Mouse (Mus musculus): ENCODE measurements around the gene Nme9.
A peak's percentile ranks its signal among the peaks of the same experiment; 100 is the strongest.

Nme9 gene

DNA sequence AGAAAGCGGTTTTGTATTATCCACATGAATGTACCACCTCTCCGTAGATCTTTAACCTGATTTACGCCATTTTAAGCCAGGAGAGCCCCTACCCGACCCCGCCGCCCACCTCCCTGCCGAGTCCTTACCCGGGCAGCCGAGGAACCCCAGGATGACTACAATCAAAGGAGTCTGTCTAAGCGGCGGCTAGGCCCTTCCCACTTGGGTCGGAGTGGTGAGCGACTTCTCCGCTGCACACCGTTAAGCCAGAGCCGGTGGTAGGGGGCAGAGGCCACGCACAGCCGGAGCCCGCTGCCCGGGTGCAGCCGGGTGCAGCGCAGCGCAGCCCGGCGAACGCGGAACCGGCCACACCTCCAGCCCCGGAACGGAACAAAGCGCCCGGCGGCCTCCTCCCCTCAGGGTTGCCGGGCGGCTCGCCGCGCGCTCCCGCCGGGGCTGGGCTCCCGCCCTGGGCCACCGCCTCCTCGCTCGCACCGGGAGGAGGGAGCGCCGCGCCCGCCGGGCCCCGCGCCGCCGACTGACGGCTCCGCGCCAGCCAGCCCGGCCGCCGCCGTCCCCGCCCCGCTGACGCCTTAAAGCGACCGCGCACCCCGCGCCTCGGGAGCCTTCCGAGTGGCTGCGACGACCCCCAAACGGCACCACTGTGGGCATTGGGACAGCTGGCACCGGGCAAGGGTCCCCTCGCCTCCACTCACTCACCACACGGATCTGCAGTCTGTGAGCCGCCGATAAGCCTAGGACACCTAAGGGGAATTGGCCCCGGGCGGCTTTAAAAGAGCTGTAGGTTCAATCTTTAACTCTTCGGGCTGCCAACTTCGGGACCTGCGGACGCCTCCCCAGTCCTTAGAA, 14.9 kb upstream of the Nme9 start:
- peak; percentile 80 to 82 for DNase-seq (ENCODE audit: low spot score in 2 of 2)

DNA sequence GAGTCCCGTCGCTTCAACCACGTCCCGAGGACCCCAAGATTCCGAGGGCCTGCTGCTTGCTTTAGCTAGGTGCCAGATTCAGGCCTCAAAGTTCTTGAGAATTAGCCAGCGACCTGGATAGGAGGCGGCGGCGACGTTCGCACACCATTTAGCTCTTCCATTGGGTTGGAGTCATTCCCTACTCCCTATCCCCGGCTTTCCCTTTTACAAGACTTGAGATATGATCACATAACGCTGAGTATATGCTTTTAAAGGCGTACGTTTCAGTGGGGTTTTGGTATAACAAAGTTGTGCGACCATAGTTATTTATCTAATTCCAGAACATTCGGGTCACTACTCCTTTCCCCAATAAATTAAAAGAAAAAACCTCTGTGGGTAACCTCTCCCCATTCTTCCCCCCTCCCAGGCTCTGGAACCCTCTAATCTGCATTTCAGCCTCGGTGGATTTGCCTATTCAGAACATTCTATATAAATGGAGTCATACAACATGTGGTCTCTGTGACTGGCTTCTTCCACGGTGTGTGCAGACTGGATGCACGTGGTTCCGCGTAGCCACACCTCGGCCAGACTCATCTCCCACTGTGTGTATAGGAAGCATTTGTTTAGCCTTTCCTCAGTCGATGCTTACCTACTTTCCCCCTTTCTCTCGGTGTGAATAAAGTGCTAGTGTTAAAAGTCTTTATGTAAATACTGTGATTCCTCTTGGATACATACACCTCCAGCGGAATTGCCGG, 14.1 kb upstream of the Nme9 start, which contains the start of gene Mras:
Gene Mras (minus strand): TSS at position 351 of the 734 bp plus-strand sequence.
- peak in 1 of 2 experiments; percentile 14 for DNase-seq (ENCODE audit: low spot score in 2 of 2)

DNA sequence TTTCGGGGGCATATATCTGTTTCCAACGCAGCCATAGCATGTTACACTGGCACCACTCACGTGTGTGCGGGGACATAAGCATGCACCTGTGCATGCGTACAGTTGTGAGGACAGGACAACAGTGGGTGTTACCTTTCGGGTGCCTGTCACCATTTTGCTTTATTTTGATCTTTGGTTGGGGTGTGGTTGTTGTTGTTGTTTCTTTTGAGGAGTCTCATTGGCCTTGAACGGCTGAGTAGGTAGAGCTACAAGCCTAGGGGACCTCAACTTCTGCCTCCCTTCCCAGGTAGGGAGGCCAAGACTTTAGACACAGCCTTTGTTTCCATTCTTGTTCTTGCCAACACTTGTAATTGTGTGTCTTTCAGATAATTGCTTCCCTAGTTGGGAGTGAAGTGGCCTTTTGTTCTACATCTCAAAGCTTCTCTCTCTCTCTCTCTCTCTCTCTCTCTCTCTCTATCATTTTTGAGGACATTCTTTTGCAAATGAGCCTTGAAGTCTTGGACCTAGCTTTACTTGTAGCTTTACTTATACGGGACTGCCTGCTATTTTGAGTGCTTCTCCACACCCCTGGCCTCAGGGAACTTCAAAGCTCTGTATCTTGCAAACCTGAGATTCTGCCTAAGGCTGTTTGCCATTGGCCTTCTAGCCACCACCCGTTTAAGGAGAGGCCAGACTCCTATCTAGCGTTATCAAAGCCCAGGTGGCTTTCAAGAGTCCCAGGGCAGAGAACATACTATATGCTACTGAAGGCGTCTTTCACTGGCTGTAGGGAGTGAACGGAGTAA, 13.3 kb upstream of the Nme9 start:
- DNase-seq (ENCODE audit: low spot score in 2 of 2) = no peak

DNA sequence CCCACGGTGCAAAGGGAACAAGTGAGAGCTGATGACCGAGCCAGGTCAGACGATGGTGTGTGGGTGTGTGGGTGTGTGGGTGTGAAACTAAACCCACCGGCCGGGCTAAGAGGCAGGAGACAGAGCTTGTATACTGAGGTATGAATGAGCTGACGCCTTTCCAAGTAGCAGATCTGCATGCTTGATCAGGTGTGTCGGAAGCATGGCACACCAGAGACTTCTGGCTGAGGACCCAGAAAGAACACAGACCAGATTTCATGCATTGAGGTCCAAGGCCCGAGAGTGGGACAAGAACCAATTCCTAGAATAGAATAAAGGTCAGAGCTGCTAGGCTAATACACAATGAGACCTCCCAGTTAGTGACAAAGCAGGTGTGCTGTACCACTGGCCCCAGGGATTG, 12.2 kb upstream of the Nme9 start:
- no peak for DNase-seq (ENCODE audit: low spot score in 2 of 2)

DNA sequence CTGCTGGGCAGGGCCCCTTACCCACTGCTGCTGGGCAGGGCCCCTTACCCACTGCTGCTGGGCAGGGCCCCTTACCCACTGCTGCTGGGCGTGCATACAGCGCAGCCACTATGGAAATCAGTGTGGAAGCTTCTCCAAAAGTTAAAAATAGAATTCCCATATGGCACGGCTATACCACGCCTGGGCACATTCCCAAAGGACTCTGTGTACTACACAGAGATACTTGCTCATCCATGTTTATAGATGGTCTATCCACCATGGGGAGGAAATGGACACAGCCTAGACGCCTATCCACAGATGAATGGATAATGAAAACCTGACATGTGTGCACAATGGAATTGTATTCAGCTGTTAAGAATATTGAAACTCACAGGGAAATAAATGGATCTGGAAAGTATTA, 10.3 kb upstream of the Nme9 start:
- no peak for DNase-seq (ENCODE audit: low spot score in 2 of 2)

DNA sequence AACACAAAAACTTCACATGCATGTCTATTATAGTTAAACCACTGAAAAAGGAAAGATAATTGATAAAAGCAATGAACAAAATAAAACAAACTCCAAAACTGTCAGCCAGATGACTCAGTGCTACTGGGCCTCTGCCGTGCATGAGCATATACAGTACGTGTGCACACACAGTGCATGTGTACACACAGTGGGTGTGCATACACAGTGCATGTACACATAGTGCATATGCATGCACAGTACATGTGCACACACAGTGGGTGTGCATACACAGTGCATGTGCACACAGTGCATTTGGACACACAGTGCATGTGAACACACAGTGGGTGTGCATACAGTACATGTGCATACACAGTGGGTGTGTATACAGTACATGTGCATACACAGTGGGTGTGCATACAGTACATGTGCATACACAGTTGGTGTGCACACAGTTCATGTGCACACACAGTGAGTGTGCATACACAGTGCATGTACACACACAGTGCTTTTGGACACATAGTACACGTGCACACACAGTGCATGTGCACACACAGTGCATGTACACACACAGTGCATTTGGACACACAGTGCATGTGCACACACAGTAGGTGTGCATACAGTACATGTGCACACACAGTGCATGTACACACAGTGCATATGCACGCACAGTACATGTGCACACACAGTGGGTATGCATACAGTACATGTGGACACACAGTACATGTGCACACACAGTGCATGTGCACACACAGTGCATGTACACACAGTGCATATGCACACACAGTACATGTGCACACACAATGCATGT, 9.4 kb upstream of the Nme9 start:
- no peak for DNase-seq (ENCODE audit: low spot score in 2 of 2)

DNA sequence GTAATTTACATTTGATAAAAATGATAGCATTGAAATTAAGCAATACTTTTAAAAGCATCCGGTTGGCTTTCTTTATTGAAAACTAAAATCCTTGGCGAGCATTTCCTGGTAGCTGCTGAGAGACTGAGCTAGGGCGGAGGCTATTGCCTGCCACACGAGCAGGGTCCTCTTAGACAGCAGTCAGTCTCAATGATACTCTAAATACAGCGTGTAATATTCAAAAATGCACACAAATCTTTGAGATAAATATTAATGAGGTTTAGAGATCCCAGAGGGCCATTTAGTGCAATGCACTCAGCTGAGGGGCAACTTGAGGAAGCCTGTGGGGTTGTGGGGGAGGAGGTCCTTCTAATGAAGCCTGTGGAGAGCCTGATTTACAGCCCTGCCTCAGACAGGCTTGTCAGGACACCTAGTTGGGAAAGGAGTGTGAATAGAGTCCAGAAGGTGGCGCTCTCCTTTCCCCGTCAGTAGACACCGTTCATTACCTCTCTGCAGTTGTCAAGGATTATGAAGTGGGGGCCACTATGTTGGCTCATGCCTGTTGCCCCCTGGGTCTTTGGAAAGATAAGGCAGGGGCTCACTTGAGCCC, 6.6 kb upstream of the Nme9 start:
- no peak for DNase-seq (ENCODE audit: low spot score in 2 of 2)

DNA sequence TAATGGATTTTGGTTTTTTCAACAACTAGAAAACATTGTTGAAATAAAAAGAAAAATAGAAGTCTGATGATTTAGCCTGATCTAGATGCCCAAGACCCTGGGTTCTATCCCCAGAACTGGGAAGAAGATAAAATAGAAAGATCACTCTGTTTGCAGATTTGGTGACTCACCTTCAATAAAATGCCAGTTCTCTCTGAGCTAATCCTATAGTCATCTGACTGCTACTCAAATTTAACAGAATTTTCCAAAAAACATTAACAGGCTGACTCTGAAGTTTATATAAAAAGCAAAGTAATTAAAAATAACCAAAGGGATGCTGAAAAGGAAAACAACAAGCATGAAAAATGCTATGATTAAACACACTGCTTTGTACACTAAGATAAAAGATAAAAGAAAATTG, 5.0 kb upstream of the Nme9 start:
- no peak for DNase-seq (ENCODE audit: low spot score in 2 of 2)

DNA sequence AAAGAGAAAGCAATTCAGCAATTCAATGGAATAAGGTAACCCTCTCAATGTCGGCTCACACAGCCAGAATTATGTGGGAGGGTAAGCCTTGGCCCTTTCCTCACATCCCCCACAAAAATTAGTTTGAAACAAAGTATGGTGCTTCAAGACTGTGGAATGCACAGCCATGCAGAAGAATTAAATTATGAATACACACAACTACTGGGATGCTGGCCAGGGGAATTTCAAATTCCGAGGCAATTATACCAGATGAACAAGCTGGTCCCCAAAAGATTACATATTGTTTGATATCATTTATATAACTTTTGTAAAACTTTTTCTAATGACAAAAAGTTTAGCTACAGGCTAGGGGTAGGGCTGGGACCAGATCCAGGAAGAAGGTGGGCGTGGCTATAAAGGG, 4.0 kb upstream of the Nme9 start:
- no peak for DNase-seq (ENCODE audit: low spot score in 2 of 2)

DNA sequence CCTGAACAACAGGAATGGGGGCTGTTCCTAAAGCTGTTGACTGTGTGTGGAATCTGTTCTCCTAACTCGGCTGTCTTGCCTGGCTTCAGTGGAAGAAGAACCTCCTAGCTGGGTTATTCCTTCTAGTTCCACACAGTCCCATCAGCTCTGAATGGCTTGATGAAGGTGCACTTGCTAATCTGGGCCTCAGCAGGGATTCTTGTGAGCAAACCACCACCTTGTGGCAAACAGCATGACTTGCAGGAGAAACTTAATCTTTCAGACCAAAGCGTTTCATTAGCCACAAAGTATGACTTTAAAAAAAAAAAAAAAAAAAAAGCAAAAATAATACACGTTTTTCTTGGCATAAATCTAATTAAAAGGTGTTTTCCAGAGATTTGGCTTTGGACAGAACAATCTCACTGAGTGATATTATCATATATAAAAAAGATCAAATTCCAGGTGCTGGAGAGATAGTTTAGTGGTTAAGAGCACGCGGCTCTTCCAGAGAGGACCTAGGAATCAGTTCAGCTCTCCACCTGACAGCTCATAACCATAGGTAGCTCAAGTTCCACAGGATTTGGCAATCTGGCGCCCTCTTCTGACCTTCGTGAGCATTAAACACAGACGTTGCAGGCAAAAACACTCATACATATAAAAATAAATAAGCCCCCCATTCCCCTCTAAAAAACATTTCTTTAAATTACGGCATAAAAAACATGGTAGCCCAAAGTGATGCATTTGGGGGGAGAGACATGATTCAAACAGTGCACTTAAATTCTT, 1.2 kb upstream of the Nme9 start:
- peak in 1 of 2 experiments; percentile 8 for DNase-seq (ENCODE audit: low spot score in 2 of 2)

DNA sequence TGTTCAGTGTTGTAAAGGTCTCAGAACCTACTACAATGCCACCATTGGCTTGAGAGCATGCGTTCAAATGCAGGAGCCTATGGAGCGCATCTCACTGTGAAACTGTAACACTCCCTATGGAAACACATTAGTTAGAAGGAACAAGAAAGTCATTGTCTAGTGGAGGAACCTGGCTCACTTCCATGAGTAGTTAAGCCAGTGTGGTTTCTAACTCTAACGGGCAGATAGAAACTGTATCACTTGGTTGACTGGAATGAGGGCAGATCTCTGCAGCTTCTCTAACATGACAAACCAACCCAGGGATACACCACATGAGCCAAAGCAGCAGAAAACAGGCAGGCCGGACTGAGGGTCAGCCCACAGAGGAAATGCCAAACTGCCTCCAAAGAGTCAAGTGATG, 2.9 kb downstream of the Nme9 start:
- no peak for DNase-seq (ENCODE audit: low spot score in 2 of 2)

DNA sequence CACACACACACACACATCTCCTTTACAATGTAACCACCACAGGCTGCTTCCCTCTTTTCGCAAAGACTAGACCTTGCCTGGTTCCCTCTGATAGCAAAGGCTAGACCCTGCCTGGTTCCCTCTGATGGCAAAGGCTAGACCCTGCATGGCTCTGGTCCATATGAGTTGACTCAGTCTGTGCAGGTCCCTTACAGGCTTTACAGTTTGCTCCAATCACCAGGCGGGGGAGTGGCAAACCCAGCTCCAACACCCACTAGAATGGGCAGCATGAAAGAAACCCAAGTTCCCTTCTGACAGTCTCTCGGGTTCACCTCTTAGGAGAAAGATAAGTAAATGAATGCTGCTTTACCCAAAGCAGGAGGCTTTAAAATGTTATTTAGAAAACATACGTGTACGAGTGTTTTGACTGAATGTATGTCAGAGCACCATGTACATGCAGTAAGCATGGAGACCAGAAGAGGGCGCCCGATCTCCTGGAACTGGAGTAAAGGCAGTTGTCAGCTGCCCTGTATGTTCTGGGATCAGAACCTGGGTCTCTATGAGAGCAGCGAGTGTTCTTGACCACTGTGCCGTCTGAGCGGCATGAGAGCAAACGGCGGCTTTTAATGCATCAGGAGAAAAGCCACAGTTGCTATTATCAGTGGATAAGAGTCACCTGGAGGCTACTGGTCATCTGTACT, 7.4 kb downstream of the Nme9 start:
- DNase-seq (ENCODE audit: low spot score in 2 of 2) = no peak

DNA sequence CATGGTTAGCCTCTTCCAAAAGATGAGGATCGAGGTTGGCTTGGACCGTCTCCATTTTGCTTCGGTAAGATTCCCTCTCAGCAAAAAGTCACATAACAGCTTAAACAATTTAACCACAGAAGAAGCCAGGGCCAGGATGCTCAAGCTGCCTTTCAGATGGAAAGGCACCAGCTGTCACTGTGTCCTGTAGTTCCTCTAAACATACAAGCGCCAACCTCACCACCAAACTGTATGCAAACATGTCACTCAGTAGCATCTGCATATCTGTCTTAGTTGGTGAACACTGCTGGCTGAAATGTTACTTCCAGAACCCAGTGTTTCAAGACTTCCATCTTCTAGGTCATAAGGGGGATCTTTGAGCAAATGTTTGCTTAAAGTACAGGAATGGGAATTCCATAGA, 8.5 kb downstream of the Nme9 start:
- DNase-seq (ENCODE audit: low spot score in 2 of 2) = no peak

DNA sequence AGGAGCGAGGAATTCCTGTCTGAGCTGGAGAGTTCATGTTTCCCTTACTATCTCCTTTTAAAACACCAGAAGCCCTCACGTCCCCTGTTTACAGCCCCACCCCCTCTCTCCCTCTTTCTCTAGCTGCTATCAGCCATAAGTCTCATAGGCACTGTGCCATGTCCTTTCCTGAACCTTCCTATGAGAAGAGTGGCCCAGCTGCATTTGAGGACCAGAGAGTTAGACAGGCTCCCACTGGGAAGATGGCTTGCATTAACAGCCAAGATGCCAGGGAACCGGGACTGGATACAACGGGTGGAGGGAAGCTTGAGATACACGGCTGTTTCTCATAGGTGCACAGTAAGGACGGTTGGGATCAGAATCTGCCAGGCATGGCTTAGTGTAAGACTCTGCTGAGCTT, 13.6 kb downstream of the Nme9 start:
- no peak for DNase-seq (ENCODE audit: low spot score in 2 of 2)

DNA sequence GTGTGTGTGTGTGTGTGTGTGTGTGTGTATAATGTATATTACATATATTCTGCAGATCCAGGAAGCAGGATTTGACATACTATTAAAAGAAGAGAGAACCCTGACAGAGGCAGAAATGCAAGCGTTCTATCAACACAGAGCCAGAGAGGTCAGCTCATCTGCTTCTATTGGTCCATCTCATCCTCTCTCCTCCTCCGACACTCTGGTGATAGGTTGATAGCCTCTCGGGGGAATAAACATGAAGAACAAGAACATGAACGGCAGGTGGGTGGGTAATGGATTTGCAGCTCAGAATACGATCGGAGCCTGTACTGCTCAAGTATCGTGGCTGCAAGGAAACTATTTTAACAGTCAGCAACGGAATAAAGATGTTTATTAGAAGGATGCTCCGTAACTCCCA, 17.3 kb downstream of the Nme9 start:
- no peak for DNase-seq (ENCODE audit: low spot score in 2 of 2)

DNA sequence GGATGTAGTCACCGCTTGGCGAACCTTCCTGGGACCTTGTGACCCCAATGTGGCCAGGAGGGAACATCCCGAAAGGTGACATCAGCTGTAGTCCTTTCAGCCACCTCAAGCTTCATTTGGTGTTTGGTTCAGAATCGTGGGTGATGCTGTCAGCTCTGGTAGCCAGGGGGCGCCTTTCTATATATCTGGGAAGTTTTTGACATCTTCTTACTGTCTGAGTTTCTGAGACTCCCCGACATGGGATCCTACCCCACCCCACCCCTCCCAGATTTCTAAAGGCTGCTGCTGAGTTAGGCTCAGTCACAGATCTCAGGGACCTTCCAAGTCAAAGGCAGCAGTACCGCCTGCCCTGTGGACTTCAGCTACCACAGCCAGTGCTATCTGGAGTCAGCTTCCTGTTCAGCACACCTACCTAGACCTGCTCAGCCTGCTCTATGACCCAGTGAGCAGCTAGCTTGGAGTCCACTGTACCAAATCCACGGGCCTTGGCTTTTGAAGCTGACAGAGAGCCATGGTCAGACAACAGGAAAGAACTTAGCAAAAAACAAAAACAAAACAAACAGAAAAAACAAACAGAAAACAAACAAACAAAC, 18.5 kb downstream of the Nme9 start:
- DNase-seq (ENCODE audit: low spot score in 2 of 2) = no peak

DNA sequence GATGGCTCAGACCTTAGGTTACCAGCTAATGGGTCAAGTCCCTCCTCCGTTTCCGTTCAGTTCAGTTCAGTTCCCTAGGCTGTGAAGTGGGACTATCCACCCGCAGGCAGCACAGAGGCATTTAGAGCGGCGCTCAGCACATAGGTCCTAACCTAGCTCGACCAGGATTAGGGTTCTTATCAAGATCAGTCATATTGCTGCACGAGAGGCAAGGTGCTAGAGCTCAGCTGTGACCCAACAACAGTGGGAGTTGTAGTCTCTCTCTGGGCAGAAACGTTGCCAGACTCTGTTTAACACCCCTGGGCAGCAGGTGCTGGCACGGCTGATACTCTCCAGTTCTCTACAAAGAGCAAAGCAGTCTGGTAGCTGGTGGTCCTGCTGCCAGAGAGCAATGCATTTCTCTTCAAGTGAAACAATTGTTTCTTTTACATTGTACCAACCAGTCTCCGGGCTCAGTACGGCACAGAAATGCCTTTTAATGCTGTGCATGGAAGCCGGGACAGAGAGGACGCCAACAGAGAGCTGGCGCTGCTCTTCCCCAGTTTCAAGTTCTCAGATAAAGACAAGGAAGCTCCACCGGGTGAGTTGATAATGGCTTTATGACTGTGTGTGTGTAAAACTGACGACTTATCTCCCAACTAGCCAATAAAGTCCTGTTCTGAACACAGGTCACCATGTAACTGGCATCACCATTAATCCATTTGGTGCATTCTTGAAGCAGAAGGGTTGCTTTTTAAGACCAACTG, 19.2 kb downstream of the Nme9 start:
- DNase-seq (ENCODE audit: low spot score in 2 of 2) = no peak

DNA sequence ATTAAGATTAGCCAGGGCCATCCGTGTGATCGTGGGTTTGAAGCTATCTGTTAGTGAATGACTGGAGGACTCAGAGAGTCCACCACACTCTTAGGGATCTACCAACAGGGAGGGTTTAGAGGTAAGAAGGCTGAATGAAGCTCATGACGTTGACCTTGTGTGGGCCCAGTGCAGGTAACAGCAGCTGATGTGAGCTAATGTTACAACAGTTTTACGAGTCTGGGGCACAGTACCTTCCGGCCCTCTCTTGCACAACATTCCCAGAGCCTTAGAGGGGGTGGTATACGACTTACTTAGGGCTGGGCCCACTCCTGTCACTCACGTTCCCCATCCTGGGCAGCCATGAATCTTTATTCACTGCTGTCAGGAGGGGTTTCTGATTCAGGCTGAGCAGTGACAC, 20.1 kb downstream of the Nme9 start:
- no peak for DNase-seq (ENCODE audit: low spot score in 2 of 2)

Measured in heart, adult 9 months (tissue).